Mouse (Mus musculus): ENCODE data around the gene Gldn. TPM values are rescaled to one million over a fixed set of nuclear protein-coding genes. Genes with fewer than 3 reads are reported as not detected.

Gene Gldn
- polyA plus RNA-seq, 1 experiment, result 0.19 TPM

GRCm38 (mm10) chr9:54342026-54342425 lies 55.7 kb downstream of the Gldn start:
- WGBS, result 85% methylated on average over 7 of the region's 7 CpGs
- no peak for DNase-seq
- no peak overlapping the region for H3K27ac ChIP-seq (ENCODE audit: control insufficient read depth, insufficient read depth, low read length)
- no peak overlapping the region for H3K4me3 ChIP-seq (ENCODE audit: control insufficient read depth, insufficient read depth, low read length)
- H3K27me3 ChIP-seq (ENCODE audit: control insufficient read depth, insufficient read depth, low read length), result no peaks in the 10 kb centered on the region
- TF ChIP-seq CTCF (IDR thresholded peaks at IDR 0.05; ENCODE audit: borderline replicate concordance, control insufficient read depth, extremely low read depth, insufficient read depth, low read length, poor library complexity) (no peak), POLR2A (IDR thresholded peaks at IDR 0.05; ENCODE audit: control insufficient read depth, extremely low read depth, insufficient read depth, low read length, poor library complexity) (no peak)
- H3K4me1 ChIP-seq (replicated peaks; ENCODE audit: control insufficient read depth, insufficient read depth, low read length), result no peaks in the 10 kb centered on the region
- H3K36me3 ChIP-seq (ENCODE audit: control insufficient read depth, insufficient read depth, low read length), result no peaks in the 10 kb centered on the region

DNA sequence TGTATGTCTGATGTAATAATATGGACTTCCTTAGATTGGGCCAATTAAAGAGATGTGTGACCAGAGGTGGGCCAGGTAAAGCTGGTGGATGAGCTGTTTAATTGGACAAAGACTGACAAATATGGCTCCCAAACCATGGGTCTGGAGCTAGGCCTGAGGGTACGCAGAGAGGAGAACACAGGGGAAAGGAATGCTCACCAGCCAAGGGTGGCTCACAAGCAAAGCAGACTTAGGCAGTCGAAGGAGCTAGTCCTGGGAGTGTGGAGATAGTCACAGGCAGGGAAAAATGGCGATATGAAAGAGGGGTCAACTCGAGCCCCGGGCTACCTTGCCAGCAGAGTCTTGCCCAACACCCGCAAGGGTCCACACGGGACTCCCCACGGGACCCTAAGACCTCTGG lies 70.5 kb downstream of the Gldn start:
- no peak overlapping the region for H3K27ac ChIP-seq (ENCODE audit: control insufficient read depth, insufficient read depth, low read length)
- no peak for DNase-seq
- H3K36me3 ChIP-seq (ENCODE audit: control insufficient read depth, insufficient read depth, low read length), result no peaks in the 10 kb centered on the region
- no peaks in the 10 kb centered on the region for H3K27me3 ChIP-seq (ENCODE audit: control insufficient read depth, insufficient read depth, low read length)
- 93% methylated on average over 6 of the region's 8 CpGs for WGBS
- H3K4me3 ChIP-seq (ENCODE audit: control insufficient read depth, insufficient read depth, low read length), result no peak overlapping the region
- H3K4me1 ChIP-seq (replicated peaks; ENCODE audit: control insufficient read depth, insufficient read depth, low read length), result no peaks in the 10 kb centered on the region
- TF ChIP-seq POLR2A (IDR thresholded peaks at IDR 0.05; ENCODE audit: control insufficient read depth, extremely low read depth, insufficient read depth, low read length, poor library complexity) (no peak), CTCF (IDR thresholded peaks at IDR 0.05; ENCODE audit: borderline replicate concordance, control insufficient read depth, extremely low read depth, insufficient read depth, low read length, poor library complexity) (no peak)

Other genes starting within 250 kb of the Gldn start
- gene Tnfaip8l3, start 218.1 kb upstream of the Gldn start, polyA plus RNA-seq (2012; rRNA removed), result 0.08 and 0.13 TPM in 2 replicates
- 0.05 TPM in 2 replicates for gene Cyp19a1, start 18.4 kb upstream of the Gldn start, polyA plus RNA-seq (2012; rRNA removed)
- gene Dmxl2, start 215.1 kb downstream of the Gldn start, polyA plus RNA-seq (2012; rRNA removed), result 0.89 and 1.0 TPM in 2 replicates

Data from thymus, adult 2 months (tissue).